Mouse (Mus musculus) C2C12 (cell line): ENCODE data around the gene Pidd1.

Experiments
- CEBPB ChIP-seq: IDR thresholded peaks from one replicate; pipeline ENCODE4 v1.6.1; 2011; ENCODE audit warnings: low read depth, mild to moderate bottlenecking, control low read depth, moderate library complexity
- CTCF ChIP-seq: IDR thresholded peaks from one replicate; pipeline ENCODE4 v1.5.1; 2011; ENCODE audit not compliant: control insufficient read depth, insufficient read depth, insufficient read length
- MYOG ChIP-seq: IDR thresholded peaks from one replicate; pipeline ENCODE4 v1.6.1; 2011; ENCODE audit not compliant: control insufficient read depth, insufficient read length; ENCODE audit errors: extremely low read depth

DNA sequence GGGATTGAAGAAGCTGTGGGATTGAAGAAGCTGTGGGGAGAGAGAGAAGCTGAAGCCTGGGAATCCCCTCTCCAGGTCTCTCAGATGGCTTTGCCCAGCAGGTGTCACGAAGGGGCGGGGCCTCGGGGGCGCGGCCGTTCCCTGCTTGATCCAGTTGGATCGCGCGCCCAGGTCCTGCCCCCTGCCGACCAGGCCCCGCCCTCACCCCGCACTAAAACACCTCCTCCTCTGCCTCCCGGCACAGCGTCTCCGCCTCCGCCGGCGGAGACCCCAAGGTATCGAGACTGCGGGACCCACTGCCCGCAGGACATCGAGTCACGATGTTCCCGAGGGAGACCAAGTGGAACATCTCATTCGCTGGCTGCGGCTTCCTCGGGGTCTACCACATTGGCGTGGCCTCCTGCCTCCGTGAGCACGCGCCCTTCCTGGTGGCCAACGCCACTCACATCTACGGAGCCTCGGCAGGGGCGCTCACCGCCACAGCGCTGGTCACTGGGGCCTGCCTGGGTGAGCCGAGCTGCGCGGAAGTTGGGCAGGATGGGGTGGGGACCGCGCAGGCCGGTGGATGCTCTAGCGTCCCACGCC, 11.2 kb upstream of the Pidd1 start, which contains the start of gene Pnpla2:
- TF ChIP-seq CTCF = no peak
- no peak for TF ChIP-seq CEBPB
- no peak for TF ChIP-seq MYOG
